Mouse (Mus musculus): ENCODE results near the gene Fam124a.
"Not testable (repeated sequence)": the region's sequence is repeated elsewhere in the genome, so short reads cannot be mapped to it uniquely, and the experiment has no call there.

Fam124a gene

DNA sequence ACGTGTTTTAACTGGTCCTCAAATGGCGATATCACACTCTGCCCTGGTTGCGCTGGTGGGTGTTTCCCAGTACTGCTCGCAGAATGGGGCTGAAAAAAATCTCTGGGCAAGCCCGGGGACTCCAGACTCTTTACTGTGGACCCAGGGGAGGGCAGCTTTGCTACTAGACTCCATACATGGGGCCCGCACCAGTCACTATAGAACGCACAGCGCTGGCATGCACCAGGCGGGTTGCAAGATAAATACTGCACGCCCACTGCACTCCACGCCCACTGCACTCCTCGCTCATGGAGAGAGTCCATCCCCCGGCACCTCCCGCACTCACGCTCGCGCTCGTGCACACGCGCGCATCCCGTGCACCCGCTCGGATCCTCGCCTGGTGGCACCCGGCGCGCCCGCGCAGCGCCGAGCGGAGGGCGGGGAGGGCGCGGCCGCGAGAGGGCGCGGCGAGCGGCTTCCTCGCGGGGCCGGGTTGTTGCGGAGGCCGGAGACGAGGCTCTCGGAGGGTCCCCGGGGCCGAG, at the start of gene Fam124a:
TSS of gene Fam124a (plus strand) at position 429 of the 521 bp plus-strand sequence.
- peak; percentile 68 for DNase-seq

DNA sequence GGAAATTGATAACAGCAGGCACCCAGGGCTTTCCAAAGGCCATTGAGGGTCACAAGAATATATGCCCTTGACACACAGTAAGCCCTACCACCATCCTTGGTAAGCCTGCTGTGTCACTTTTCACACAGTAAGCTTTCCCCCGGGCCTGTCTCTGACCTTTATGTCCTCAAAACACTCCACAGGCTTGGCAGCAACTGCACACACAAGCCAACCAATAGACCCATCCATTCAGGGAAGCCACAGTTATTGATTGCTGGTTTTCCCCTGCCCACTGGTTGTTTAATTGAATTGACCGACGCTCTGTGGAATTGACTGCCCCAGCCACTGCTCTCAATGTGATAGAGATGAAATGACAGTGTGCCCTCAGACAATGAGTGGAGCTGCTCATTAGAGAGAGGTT, 49.3 kb upstream of the Fam124a start:
- no peak for DNase-seq

GRCm38 (mm10) chr14:62509350-62509749, 46.2 kb upstream of the Fam124a start:
- DNase-seq: no peak

DNA sequence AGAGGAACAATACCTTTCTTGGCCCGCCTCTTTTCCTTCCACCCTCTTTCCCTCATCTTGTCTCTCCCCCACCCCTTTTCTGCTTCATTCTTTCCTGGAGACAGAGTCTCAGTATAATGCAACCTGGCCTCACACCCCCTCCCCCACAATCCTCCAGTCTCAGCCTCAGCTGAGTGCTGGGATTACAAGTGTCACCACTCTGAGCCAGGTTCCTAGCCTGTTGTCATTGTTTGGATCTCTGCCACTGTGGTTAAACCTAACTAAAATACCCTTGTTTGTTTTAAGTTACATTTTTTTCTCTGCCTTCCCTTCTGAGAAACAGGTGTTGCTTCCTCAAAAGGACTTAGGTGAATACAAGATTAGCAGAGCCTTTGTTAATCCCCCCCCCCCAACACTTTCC, 42.7 kb upstream of the Fam124a start:
- no peak for DNase-seq

DNA sequence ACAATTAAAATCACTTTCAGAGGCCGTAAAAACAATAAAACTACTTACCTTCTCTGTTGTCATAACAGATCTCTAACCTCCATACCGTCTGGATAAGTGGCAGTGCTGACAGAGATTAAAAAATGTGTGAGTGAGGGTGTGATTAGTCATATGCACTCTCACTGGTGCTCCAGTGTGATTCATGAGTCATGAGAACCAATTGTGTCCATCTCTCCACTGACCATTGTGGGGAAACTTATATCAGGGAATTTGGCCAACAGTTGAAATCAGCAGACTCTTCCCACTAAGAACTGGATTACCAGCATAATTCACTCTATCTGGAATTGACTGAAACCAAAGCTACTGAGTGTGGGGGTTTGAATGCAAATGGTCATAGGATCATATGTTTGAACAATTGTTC, 24.6 kb upstream of the Fam124a start:
- DNase-seq: no peak

GRCm38 (mm10) chr14:62536127-62536526, 19.4 kb upstream of the Fam124a start:
- DNase-seq: no peak

DNA sequence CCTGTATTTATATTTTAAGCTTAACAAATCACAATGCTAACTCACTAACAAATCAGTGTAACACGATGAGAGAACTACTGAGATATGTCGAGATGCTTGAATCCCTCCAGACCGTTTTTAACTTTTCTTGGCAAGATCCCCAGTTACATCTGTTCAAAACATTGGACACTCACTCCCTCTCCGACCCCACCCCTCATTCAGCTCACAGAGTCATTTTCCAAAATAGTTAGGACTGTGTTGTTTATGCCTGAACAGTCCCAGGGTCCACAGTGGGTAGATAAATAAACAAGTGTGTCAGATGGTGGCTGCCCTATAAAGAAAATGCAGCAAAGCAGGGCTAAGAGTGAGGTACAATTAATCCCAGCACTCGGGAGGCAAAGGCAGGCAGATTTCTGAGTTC, 18.5 kb upstream of the Fam124a start:
- DNase-seq: no peak

GRCm38 (mm10) chr14:62539834-62540233, 15.7 kb upstream of the Fam124a start:
- no peak for DNase-seq

GRCm38 (mm10) chr14:62541751-62542150, 13.8 kb upstream of the Fam124a start:
- DNase-seq: no peak

GRCm38 (mm10) chr14:62546296-62546695, 9.2 kb upstream of the Fam124a start:
- DNase-seq: no peak

- DNase-seq: no peak
Observed at GRCm38 (mm10) chr14:62546746-62547145, 8.8 kb upstream of the Fam124a start.

DNA sequence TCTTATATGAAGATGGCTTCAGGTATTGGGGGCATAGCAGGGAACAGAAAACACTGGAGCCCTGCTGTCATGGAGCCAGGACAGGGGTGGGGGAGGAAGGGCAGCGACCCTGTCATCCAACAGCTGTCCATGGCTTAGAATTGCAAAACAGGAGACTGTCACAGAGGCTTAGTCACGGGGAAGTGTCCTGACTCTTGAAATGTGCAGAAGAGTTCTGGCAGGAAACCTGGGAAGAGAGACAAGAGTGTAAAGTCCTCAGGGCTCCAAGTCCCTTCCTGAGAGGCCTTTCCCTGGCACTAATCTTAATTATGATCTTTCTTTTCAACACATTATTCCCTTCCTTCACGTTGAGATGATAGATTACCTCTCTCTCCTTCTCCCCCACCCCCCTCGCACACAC, 5.4 kb upstream of the Fam124a start:
- no peak for DNase-seq

DNA sequence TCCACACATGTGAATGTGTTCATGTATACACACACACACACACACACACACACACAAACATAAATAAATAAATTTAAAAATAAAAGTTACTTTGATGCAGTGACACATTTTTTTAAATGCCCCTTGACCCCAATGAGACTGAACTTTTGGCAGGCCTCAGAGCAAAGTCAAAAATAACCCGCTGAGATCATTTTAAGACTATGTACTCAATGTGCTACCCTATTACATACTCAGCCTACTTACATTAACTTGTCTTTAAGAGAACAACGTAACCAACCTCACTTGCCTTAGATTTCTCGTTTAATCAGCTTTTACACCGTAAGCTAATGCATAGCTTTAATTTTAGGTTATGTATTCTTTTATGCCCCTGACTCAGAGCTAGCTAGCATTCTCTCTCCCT, 2.8 kb upstream of the Fam124a start:
- no peak for DNase-seq

- no peak for DNase-seq
Observed at GRCm38 (mm10) chr14:62553786-62554185, 1.8 kb upstream of the Fam124a start.

DNA sequence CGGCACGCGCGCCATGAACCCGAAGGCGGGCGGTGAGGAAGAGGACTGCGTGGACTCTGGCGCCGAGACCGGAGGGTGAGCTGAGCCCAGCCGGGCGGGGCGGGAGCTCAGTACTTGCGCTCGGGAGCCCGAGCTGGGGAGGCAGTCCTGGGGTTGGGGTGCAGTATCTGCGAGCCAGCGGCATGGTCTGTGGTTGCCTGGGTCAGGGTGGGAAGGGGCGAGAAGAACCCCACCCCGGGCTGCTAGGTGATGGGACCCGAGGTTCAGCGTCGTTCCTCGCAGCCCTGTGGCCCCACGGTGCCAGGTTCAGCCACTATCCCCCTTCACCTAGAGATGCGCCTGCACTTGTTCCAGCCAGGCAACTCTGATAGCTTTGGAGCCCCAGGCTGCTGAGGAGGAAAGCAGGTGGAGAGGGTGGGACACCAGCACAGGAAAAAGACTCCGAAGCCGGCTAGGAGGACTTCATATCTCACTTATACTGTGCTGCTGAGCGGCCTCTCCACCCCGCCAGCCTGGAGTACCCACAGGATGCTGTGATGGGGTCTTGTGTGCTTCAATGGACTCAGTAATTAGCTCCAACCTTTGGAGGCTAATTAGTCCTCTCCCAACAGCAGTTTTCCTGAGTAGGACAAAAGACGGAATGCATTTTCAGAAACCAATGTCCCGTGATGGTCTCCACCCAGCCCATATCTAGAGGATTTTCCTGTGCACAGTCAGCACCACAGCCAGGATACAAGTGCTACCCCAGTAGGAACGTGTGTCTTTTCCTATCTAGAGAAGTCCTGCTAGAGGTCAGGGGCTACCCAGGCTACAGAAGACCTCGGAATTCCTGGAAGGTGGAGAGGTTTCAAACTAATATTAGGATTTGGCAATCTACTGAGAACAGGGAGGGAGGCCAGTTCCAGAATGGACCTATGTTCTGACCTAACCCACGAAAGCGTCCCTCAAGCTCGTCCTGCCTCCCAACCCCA, 588 bp downstream of the Fam124a start:
- no peak for DNase-seq

- DNase-seq: no peak
Observed at GRCm38 (mm10) chr14:62557111-62557510, 1.6 kb downstream of the Fam124a start.

- DNase-seq: no peak
Observed at GRCm38 (mm10) chr14:62561875-62562748, 6.6 kb downstream of the Fam124a start.

GRCm38 (mm10) chr14:62563679-62564078, 8.1 kb downstream of the Fam124a start:
- DNase-seq: no peak

GRCm38 (mm10) chr14:62566821-62567220, 11.3 kb downstream of the Fam124a start, which contains the start of gene Gm4131:
TSS of gene Gm4131 (minus strand) at chr14:62566921.
- DNase-seq: not testable (repeated sequence)

GRCm38 (mm10) chr14:62569463-62569862, 13.9 kb downstream of the Fam124a start:
- no peak for DNase-seq

GRCm38 (mm10) chr14:62570299-62570698, 14.8 kb downstream of the Fam124a start:
- no peak for DNase-seq

DNA sequence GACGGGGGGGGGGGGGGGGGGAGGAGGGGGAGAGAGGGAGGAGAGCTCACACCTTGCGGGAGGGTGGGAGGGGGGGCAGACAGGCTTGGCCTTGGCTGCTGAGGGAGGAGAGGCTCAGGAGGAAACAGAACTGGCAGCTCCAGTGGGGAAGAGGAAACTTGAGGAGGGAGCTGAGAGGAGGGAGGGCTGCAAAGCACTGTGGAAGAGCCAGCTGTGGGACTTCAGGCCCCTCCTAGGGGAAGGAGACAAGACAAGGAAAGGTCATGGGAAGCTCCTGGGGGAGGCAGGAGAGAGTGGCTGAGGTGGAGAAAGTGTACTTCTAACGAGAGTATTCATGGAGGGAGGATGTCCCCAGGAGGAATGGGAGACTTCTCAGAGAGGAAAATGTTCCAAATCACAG, 17.9 kb downstream of the Fam124a start:
- DNase-seq: no peak

GRCm38 (mm10) chr14:62574906-62575305, 19.4 kb downstream of the Fam124a start:
- no peak for DNase-seq

Data from cerebellum, adult 11 months (tissue).